Mouse (Mus musculus): ENCODE measurements at regions not wholly inside any gene's neighbourhood (a gene's known extent, or its start where the extent isn't known, plus 50 kb on each side); places are given as distances from the start of the nearest gene placed in this dataset.

DNA sequence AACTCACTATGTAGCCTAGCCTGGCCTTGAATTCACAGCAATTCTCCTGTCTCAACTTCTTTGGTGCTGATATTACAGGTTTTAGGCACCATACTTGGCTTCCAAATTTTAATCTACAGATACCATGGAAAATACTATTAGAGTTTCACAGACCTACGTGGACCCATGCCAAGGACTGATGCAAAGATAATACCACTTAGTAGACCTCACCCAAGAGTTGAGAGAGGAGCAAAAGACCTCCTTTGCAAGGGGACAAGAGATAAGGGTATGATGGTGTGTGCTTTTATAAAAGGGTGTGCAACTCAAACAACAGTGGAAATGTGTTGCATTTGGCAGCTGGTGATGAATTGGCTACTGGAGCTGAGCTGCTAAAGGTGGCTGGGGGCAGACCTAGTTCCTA is 358.6 kb upstream of the Diaph2 start:
- DNase-seq = no peak
- intact Hi-C loops (cut with DNase I) = no loop called here

DNA sequence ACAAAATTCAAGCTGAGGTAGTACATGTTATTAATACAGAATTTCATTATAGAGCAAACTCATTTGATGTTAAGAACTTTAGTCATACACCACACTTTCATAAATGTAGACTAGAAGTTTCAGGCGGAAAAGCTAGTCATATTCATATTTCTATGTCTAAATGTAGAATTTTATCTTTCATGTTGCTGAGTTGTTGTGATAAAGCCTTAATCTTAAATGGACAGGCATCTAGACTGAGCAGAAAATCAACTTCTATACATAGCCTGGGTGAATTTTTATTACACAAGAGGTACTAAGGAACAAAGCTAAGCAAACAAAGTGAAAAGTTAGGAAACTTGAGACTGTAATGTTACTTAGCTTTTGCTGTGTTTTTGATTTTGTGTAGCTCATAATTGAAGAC is 341.8 kb upstream of the Diaph2 start:
- intact Hi-C loops (cut with DNase I) = no loop called here
- no peak for DNase-seq

DNA sequence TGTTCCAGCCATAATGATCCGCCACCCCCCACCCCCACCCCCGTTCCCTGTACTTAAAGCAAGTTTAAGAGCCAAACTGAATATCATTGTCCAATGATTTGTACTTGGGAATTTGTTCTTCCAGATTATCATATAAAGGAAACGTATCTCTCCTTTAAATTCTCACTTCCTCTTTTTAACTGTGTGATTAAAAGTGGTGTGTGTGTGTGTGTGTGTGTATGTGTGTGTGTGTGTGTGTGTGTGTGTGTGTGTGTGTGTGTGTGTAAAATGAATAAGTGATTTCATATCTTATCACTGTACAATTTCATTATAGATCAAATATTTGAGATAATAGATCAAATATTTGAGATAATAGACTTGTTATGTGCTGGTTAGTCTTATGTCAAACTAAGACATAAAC is 339.5 kb upstream of the Diaph2 start:
- intact Hi-C loops (cut with DNase I) = no loop called here
- DNase-seq = no peak

DNA sequence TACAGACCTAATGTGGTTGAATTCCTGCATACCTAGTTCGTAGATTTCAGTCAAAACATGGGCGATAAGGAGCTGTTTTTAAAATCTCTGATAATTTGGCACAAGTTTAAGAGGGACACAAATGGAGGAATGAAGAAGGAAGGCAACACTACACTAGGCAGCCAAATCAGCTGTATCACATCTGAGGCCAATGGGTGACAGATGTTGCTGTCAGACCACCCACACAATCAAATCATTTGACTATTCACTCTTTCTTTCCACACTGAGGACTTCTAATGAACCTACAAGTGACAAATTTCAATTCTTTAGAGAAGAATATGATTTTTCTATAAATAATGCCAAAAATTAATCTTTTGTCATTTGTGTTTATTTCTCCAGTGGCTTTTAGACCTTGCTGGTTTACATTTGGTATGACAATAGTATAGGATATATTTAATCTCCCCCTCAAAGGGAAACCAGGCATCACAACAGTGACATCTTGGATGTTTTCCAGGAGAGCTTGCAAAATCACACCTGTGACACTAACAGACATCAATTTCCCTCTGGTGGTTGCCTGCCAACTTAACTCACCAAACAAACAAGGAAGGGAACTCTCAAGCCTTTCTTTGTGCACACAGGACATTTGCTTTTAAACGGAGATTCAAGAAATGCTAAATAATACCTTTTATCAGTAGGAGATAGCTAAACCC is 336.5 kb upstream of the Diaph2 start:
- intact Hi-C loops (cut with DNase I) = no loop called here
- DNase-seq = no peak

DNA sequence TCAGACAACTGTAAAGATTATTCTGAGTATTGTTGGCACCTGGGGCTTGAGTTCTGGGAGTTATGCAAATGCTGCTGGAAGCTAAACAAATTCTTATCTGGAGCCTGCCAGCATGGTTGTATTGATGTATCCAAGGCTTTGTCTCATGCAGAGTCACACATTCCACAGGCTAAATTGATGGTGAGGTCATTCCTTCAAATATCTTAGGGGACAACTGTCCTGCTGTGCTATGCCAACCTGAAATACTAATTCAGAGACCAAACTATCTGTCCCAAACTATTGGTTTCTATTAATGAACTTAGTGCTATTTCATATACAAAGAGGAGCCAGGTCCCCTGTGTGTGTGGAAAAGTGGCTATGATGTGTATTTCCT is 335.9 kb upstream of the Diaph2 start:
- intact Hi-C loops (cut with DNase I) = no loop called here
- DNase-seq = no peak

DNA sequence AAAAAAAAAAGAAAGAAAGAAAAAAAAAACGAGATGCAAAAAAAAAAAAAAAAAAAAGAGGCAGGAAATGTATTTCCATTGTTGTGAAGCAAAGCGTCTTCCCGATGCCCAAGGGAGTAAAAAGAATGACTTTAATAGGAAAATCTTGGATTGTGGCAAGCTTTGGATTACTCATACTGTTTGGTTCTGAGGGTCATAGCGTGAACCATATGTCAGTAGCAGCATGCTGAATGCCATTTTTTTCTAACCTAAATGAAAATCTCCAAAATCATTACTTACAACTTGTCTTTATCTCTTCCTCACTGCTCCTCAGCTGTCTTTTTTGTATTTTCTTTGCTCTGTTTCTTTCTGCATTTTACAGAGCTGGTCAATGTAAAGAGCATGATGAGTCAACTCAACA is 334.2 kb upstream of the Diaph2 start:
- intact Hi-C loops (cut with DNase I) = no loop called here
- DNase-seq = no peak

DNA sequence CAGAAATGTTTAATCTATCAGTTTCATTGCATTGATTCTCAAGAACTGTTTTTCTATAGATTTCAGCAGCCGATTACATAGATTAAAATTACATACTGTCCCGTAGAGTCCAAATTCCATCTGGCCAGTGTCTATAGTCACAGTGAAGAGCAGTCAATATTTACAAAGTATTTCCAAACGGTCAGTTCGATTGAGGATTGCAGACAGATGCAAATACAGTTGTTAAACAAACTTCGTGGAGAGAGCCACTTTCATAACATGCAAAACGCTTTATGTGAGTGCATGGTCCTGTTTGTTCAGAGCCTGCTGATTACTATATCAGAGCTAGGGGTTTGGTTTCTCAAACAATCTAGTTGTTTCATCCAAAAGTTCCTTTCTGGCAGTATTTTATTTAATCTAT is 301.0 kb upstream of the Diaph2 start:
- DNase-seq = no peak
- intact Hi-C loops (cut with DNase I) = no loop called here

DNA sequence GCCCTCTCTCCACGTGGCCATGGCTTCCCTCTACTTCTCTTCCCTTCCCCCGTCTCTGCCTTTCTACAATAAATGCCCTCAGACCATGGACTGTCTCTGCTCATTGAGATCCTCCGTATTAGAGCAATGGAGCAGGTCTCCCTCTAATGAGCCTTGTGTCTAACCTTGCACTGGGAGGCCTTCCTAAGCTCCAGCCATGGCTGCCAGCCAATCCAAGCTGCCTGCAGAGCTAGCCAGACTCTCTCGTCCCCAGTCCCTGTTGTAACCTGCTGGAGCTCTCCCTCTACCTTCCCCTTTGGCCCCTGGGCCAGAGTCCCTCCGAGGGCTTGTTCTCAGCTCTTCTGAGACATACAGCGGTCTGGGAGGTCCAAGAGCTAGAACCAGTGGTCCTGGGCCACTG is 273.3 kb upstream of the Diaph2 start:
- peak; percentile 2 for DNase-seq
- intact Hi-C loops (cut with DNase I) = no loop called here

DNA sequence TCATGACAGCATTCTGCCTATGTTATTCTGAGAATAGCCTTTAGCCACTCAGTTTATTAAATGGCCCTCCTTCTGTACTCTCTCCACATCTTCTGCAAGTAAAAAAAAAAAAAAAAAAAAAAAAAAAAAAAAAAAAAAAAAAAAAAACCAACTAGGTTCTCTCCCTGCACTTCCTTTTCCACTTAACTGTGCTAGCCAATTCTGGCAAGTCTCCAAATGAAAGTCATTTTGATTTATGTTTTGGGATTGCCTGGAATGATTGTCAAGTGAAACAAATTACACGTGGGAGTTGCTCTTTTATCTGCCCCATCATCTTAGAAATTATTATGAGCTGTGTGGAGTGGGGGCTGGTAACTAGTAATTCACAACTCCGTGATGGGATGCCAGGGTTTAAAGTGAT is 255.0 kb upstream of the Diaph2 start:
- no peak for DNase-seq
- intact Hi-C loops (cut with DNase I) = no loop called here

All from left cerebral cortex, postnatal 4 days (tissue).